Mouse (Mus musculus): ENCODE results near the gene Gm20671.

- no peak for TF ChIP-seq CTCF (IDR thresholded peaks at IDR 0.05; ENCODE audit: low read depth)
- no peak for TF ChIP-seq EP300 (IDR thresholded peaks at IDR 0.05; ENCODE audit: low read depth)
Observed at GRCm38 (mm10) chr5:32784726-32785125, 42.2 kb downstream of the Gm20671 start.

Data from liver, postnatal 0 days (tissue).